Mouse (Mus musculus) bone marrow macrophage, adult 2 months (primary cell): ENCODE measurements around the gene 1700001P01Rik.

Experiments
- CTCF ChIP-seq: IDR thresholded peaks from 2 replicates; pipeline ENCODE4 v1.5.1; 2012; ENCODE audit warnings: low read depth, mild to moderate bottlenecking, low read length, moderate library complexity
- POLR2A ChIP-seq: IDR thresholded peaks from 2 replicates; pipeline ENCODE4 v1.6.1; 2012; ENCODE audit warnings: mild to moderate bottlenecking, low read depth, low read length, borderline replicate concordance

DNA sequence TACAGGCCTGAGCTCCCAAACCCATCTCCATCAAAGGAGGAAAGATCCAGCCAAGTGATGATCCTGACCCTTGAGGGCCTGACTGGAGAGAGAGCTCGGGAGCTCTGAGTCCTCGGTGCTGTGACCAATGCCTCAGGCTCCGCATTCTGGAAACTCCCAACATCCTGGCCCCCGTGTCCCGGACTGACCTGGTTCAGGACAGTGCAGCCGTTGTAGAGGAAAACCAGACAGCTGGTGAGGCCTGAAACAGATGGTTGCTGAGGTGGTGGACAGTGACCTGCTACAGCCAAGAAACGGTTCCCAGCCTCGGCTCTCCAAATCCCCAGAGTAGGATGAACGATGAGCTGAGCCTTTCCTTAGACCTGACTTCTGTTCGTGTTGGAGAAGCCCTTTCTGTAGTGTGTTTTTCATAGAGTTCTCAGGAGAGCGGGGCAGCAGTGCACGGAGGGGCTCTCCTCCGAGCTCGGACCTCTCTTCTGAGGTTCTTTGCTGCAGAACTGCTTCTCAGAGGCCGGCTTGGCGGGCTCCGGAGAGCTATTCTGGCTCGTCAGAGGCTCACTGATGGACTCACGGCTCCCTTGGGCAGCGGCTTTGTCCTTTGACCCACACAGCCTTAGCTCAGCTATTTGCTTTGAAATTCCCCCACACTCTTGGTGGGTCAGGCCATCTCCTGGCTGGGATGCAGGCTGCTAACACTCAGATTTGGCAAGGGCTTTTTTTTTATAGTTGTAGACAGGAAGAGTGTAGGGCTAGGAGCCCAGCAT lies 47.3 kb upstream of the 1700001P01Rik start:
- no peak for TF ChIP-seq CTCF
- TF ChIP-seq POLR2A, result no peak
